Mouse (Mus musculus) lung, postnatal 0 days (tissue): ENCODE results near the gene Tnni2.

Experiments
- CTCF ChIP-seq: IDR thresholded peaks from 2 replicates; pipeline ENCODE4 v1.5.1; 2016; ENCODE audit warnings: antibody characterized with exemption, mild to moderate bottlenecking
- EP300 ChIP-seq: IDR thresholded peaks from 2 replicates; pipeline ENCODE4 v1.6.1; 2016; ENCODE audit warnings: antibody characterized with exemption, mild to moderate bottlenecking, control low read depth

DNA sequence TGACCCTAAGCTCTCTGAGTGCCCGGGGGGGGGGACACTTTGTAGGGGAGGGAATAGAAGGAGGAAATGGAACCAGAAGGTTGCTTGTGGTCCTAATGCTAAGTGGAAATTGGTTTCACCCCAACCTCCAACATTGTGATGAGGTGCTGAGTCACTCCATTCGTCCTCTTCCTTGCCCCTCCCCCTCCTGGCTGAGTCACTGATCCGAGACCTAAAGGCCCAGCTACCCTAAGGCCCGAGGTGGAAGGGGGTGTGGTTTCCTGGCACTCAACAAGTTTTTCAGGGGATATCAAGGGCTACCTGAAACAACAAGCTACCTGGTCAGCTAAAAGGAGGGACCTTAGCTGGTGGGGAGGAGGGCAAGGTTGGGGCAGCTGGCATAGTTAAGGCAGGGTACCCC, 48.4 kb upstream of the Tnni2 start:
- no peak for TF ChIP-seq CTCF
- TF ChIP-seq EP300: no peak
